Mouse (Mus musculus) left cerebral cortex, postnatal 4 days (tissue): ENCODE data around the gene Atg4b. TPM values are rescaled to one million over a fixed set of nuclear protein-coding genes. Genes with fewer than 3 reads are reported as not detected.

ENCODE experiments used
- DNase-seq: peaks from one replicate; pipeline ENCODE4 v3.0.0-alpha.2; 2022
- intact Hi-C: fragments of 180-260 bp; cut with DNase I; formaldehyde crosslinking; loops from one replicate; pipeline ENCODE4 v1.15.1; 2025
- total RNA-seq, 2 experiments: library from RNA; stranded (reverse); gene quantifications; 2 replicates each; pipeline ENCODE4 v1.2.3; 2021

The Atg4b gene
- total RNA-seq: 10 to 100 TPM; 85.1 to 89.7 TPM

- no peak for DNase-seq
- intact Hi-C loops: no loop called here
Measured at GRCm38 (mm10) chr1:93751290-93751689, at the start of gene Atg4b. Gene Atg4b, plus strand, starts transcription at chr1:93751500.

DNA sequence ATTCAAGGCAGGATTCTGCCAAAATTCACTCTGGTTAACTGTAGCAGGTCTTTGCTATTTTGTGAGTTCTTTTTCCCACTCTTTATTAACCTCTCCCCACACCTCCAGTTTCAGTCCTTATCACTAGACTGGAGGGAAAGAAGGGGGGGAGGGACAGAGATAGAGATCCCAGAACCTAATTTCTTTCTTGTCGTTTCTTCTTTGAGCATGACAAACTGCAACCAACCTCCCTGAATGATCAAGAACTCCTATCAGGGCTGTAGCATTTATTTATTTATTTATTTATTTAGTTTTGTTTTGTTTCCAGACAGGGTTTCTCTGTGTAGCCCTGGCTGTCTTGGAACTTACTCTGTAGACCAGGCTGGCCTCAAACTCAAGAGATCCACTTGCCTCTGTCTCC lies 49.2 kb upstream of the Atg4b start:
- DNase-seq: no peak
- intact Hi-C loops: no loop called here

DNA sequence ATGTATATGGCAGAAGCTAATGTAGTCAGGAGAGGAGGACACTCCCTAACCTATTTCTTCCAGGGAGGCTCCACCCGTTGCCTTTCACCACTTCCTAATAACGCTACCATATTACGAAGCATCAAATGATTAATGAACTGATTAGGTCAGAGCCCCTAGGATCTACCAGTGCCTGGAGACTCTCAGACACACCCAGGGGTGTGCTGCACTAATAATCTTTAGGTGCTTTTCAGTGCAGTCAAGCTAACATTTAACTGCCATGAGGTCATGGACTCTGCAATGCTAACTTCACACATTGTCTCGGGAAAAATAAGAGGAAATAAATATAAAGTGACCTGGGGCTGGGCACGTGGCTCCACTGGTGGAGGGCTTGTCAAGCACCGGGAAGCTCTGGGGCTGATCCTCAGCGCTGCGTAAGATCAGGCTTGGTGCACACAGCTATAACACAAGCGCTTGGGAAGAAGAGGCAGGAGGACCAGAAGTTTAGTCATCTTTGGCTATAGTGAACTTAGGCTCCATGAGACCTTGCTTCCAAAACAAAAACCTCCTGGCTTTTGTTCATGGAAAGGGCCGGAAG lies 47.7 kb upstream of the Atg4b start:
- intact Hi-C loops: no loop called here

DNA sequence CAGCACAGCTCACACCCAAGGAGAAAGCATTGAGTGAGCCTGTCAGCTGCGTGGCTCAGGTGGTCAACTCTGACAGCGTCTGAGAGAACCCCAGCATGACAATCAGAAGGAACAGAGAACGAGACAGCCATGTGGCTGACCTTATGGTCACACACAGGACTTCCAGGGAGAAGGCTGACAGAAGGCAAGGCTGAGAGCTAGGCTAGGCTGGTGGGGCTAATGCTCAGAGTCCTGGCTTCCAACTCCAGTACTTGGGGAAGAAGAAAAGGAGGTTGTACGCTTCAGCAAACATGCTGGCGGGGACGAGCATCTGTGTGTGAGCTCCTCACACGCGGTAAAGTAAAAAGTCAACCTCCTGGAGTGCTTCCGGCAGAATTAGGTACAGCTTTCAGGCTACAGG lies 47.0 kb upstream of the Atg4b start:
- DNase-seq: peak; percentile 42
- intact Hi-C loops: no loop called here

More for the DNA sequence above, 47.7 kb upstream of the Atg4b start:
- DNase-seq: no peak

- intact Hi-C loops: no loop called here
- DNase-seq: no peak
Measured at GRCm38 (mm10) chr1:93705389-93705788, 45.9 kb upstream of the Atg4b start.

DNA sequence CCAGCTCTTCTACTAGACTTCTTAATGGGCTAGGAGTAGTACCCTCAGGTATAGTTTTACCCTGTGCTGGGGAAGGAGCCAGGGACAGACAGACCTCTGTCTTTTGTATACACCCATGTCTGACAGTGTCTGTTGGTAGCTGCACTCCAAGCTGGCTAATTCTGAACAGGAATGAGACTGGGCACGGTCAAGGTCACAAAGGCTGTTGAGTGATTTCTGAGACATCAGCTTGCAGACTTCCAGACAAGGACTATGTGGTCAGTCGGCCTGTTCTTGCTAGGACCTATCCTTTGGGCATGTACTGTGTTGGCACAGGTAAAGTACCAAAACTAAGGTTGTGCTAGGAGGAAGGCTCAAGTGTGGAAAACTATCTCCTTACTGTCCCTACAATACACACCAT lies 35.1 kb upstream of the Atg4b start:
- DNase-seq: no peak
- intact Hi-C loops: no loop called here

DNA sequence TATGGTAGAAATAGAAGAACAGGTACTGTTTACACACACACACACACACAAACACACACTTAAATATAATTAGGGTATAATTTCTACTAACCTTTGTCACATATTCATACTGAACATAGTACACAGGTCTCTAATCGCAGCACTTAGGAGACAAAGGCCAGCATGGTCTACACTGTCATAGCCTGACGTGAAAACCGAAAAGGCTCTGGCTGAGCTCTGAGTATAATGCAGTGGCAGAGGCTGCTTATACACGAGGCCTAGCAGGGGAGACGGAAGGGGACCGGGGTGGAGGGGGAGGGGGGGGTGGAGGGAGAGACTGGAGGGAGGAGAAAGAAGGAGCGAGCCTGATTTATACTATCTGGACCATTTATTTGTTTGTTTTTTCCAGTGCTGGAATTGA lies 29.7 kb upstream of the Atg4b start:
- no peak for DNase-seq

GRCm38 (mm10) chr1:93724623-93725022 lies 26.7 kb upstream of the Atg4b start:
- DNase-seq: no peak
- intact Hi-C loops: no loop called here

More for the DNA sequence above, 29.7 kb upstream of the Atg4b start:
- intact Hi-C loops: no loop called here

- intact Hi-C loops: no loop called here
- DNase-seq: no peak
Measured at GRCm38 (mm10) chr1:93725665-93726064, 25.6 kb upstream of the Atg4b start.

DNA sequence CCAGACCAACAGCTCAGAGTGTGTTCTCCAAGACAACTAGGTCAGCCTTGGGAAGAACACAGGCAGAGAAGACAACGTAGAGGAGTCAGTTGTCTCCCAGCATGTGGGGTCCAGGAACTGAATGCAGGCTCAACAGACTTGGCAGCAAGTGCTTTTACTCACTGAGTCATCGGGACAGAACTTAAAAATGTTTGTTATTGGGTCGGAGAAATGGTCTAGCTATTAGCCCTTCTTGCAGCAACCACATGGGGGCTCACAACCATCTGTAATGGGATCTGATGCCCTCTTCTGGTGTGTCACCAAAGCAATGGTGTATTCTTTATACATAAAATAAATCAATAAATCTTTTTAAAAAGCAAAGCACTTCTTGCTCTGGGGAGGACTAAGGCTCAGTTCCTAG lies 25.2 kb upstream of the Atg4b start:
- intact Hi-C loops: no loop called here
- DNase-seq: no peak

DNA sequence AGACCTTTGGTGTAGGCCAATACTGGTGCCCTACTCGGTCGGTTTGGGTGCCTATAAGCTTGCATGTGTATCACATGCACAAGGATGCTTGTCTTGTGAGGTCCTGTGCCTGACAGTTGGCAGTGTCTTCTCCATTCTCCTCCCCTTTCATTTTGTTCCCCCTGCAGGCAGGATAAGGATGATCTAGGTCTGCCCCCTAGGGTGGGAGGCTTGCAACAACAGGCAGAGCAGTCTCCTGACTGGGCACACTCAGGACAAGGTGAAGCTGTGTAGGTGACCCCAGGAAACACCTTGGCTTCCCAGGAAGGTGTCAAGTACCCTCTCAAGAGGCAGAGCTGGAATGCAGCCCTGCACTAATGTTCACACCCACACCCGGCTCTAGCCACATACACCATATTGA lies 24.3 kb upstream of the Atg4b start:
- intact Hi-C loops: no loop called here
- peak; percentile 60 for DNase-seq

GRCm38 (mm10) chr1:93731103-93731502 lies 20.2 kb upstream of the Atg4b start:
- intact Hi-C loops: no loop called here
- DNase-seq: no peak

- intact Hi-C loops: no loop called here
- DNase-seq: no peak
Measured at GRCm38 (mm10) chr1:93731880-93732281, 19.4 kb upstream of the Atg4b start.

DNA sequence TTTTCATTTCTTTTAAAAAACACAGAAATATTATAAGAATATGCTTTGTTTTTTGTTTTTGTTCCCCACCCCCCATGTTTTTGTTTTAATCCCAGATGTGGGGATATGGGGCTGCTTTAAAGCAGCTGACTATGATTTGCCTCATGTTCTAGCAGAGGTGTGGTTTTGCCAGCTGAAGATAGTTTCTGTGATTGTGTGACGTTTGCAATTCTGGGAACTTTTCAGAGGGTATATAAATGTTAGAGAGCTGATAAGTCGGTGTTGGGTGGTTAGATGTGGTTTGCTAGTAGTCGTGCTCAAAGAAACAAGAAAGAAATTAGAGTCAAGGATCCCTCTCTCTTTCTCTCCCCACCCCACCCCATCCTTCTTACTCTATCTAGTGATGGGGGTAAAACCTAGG lies 15.4 kb upstream of the Atg4b start:
- intact Hi-C loops: no loop called here

DNA sequence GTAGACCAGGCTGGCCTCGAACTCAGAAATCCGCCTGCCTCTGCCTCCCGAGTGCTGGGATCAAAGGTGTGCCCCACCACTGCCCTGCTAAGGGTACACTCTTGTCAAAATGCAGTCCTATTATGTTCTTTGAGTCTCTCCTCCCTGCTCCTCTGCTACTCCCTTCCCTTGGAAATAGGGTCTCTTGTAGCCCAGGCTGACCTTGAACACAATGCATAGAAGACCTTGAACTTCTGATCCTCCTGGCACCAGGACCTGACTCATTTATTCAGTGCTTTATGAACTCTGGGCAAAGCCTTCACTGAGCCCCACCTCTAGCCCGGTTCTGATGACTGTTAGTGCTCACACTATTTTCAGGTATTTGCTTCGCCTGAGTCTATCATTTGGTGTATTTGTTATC lies 13.6 kb upstream of the Atg4b start:
- DNase-seq: no peak
- intact Hi-C loops: no loop called here

More for the DNA sequence above, 15.4 kb upstream of the Atg4b start:
- no peak for DNase-seq

GRCm38 (mm10) chr1:93740671-93741070 lies 10.6 kb upstream of the Atg4b start:
- intact Hi-C loops: no loop called here
- DNase-seq: no peak

DNA sequence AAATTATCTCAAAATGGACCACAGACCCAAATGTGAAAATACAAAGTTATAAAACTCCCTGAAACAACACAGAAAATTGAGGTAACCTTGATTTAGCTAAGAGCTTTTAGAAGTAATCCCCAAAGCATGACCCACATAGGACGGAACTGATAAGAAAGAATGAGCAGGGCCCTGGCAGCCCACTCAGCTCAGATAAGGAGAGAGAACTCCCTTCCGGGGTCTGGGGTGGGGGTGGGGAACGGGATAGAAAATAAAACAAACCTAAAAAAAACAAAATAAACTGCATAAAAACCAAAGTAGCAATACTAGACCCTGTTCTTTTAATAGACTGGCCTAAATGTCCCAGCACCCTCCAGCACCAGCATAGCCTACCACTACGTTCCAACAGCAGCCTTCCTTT lies 9.3 kb upstream of the Atg4b start:
- DNase-seq: no peak
- intact Hi-C loops: no loop called here

DNA sequence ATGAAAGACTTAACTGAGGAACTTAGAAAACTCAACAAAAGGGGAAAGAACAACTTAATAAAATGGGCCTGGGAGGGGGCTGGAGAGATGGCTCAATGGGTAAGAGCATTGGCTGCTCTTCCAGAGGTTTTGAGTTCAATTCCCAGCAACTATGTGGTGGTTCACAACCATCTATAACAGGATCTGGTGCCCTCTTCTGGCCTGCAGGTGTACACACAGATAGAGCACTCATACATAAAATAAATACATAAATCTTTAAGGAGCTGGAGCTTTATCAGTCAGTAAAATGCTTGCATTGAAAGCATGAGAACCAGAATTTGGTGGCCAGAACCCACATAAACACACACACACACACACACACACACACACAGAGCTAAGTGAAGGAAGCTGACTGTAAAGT lies 8.4 kb upstream of the Atg4b start:
- intact Hi-C loops: no loop called here
- no peak for DNase-seq

GRCm38 (mm10) chr1:93746179-93746578 lies 5.1 kb upstream of the Atg4b start:
- no peak for DNase-seq
- intact Hi-C loops: no loop called here

DNA sequence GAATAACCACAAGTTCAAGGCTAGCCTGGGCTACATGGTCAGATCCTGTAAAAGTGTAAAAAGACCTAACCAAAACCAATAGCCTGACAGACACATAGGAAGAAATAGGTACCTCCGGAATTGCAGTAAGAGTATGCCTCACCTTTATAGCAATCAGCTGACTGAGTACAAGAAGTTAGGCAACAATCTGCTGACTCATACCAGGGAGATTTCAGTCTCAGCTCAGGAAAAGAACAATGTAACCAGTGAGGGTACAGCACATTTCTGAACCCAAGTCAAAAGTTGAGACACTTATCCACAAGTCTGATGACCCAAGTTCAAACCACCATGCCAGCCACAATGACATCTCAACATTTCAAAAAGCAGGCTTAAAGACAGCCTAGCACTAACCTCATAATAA lies 2.8 kb upstream of the Atg4b start:
- intact Hi-C loops: no loop called here
- no peak for DNase-seq

- intact Hi-C loops: no loop called here
- peak; percentile 36 for DNase-seq
Measured at GRCm38 (mm10) chr1:93753911-93754572, 2.7 kb downstream of the Atg4b start.

GRCm38 (mm10) chr1:93754573-93755290 lies 3.4 kb downstream of the Atg4b start, which contains the start of gene Thap4:
Gene Thap4, minus strand, starts transcription at chr1:93754864.
- intact Hi-C loops: no loop called here
- peak; percentile 93 for DNase-seq
